In the genomic region with DNA sequence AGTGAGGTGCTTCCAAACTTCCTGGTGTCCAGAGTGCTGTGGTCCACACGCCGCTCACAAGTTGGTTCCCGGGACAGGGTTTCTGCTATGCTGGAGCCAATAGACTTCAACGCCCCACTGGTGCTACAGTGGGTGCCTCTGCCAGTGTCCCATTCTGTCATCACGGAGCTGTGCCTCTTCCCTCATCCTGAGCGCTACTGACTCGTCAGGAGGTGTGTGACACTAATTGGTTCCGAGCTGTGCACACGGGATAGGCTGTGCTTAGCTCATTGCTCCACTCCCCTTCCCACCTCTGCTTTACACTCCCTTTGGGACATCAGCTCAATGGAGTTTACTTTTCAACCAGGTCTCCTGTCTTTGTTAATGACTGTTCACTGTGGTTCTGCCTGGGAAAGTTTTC, we compare ENCODE assay signal across 17 mouse cellular contexts.
DNase-seq lines count a peak whose midpoint lies in the region; ATAC-seq and TF ChIP-seq lines count a peak whose summit lies in the region.
"Had no signal": no experiment of that assay in that cellular context is flagged by ENCODE, and none has a peak within 500 bp of the region (broad histone marks: within the 10 kb centered on the region; RNA-seq: fewer than 3 reads in every experiment).

No protein-coding gene starts in this region.

- 76% methylated on average over 9 of the region's 9 CpGs for WGBS in hindbrain, embryonic 10.5 days
- 48% methylated on average over 9 of the region's 9 CpGs for whole genome bisulfite sequencing in hindbrain, embryonic 16.5 days
- WGBS in midbrain, embryonic 15.5 days: 75% methylated on average over 9 of the region's 9 CpGs
- WGBS in midbrain, embryonic 13.5 days: 71% methylated on average over 9 of the region's 9 CpGs
- WGBS in forebrain, postnatal 0 days: 44% methylated on average over 9 of the region's 9 CpGs

- peak overlapping the region; percentile 8; the same call in 1 of the 2 replicates for H3K27ac ChIP-seq in hindbrain, embryonic 10.5 days
- H3K27ac ChIP-seq in hindbrain, embryonic 16.5 days (ENCODE audit: low read depth, low read length): no peak overlapping the region
- no peak overlapping the region for H3K27ac ChIP-seq in midbrain, embryonic 15.5 days
- H3K27ac ChIP-seq in midbrain, embryonic 13.5 days: no peak overlapping the region
- H3K27ac ChIP-seq in forebrain, postnatal 0 days (ENCODE audit: low read depth, low read length): no peak overlapping the region
- H3K27ac ChIP-seq: gastrocnemius, adult 2 months; left cerebral cortex, adult 2 months; limb, embryonic 15.5 days had no signal

- DNase-seq in hindbrain, embryonic 10.5 days (ENCODE audit: low spot score): no peak
- no peak for DNase-seq in forebrain, postnatal 0 days
- DNase-seq in retina, embryonic 14.5 days (ENCODE audit: low spot score): peak; percentile 43
- no peak for DNase-seq in gastrocnemius, adult 8-10 months (ENCODE audit: low spot score in 2 of 2)
- DNase-seq: adrenal gland, adult 2 months; cerebellum, adult 2 months; embryo, embryonic 11 days; gastrocnemius, adult 2 months; lung, adult 2 months; lung, postnatal 4 days had no signal

- no peak overlapping the region for H3K9ac ChIP-seq in hindbrain, embryonic 16.5 days (ENCODE audit: low read depth, low read length)
- no peak overlapping the region for H3K9ac ChIP-seq in midbrain, embryonic 15.5 days
- H3K9ac ChIP-seq in midbrain, embryonic 13.5 days (replicated peaks): no peak overlapping the region
- no peak overlapping the region for H3K9ac ChIP-seq in forebrain, postnatal 0 days
- H3K9ac ChIP-seq: limb, embryonic 15.5 days had no signal

- no peak for TF ChIP-seq CTCF in forebrain, postnatal 0 days (IDR thresholded peaks at IDR 0.05; ENCODE audit: low read depth)

- H3K36me3 ChIP-seq in hindbrain, embryonic 10.5 days: no peaks in the 10 kb centered on the region
- H3K36me3 ChIP-seq in hindbrain, embryonic 16.5 days (ENCODE audit: control insufficient read depth, insufficient read depth, low read length): no peaks in the 10 kb centered on the region
- H3K36me3 ChIP-seq in midbrain, embryonic 15.5 days (replicated peaks): no peaks in the 10 kb centered on the region
- H3K36me3 ChIP-seq in midbrain, embryonic 13.5 days: no peaks in the 10 kb centered on the region
- no peaks in the 10 kb centered on the region for H3K36me3 ChIP-seq in forebrain, postnatal 0 days (ENCODE audit: insufficient read depth)
- H3K36me3 ChIP-seq: G1E; limb, embryonic 15.5 days had no signal

- H3K4me2 ChIP-seq in hindbrain, embryonic 16.5 days (ENCODE audit: low read length): no peak overlapping the region
- H3K4me2 ChIP-seq in midbrain, embryonic 15.5 days: no peak overlapping the region
- no peak overlapping the region for H3K4me2 ChIP-seq in midbrain, embryonic 13.5 days (replicated peaks)
- H3K4me2 ChIP-seq in forebrain, postnatal 0 days (ENCODE audit: low read depth): no peak overlapping the region
- H3K4me2 ChIP-seq: limb, embryonic 15.5 days had no signal

- no peaks in the 10 kb centered on the region for H3K9me3 ChIP-seq in hindbrain, embryonic 10.5 days
- H3K9me3 ChIP-seq in hindbrain, embryonic 16.5 days (ENCODE audit: control insufficient read depth, low read length): no peaks in the 10 kb centered on the region
- H3K9me3 ChIP-seq in midbrain, embryonic 15.5 days: no peaks in the 10 kb centered on the region
- H3K9me3 ChIP-seq in midbrain, embryonic 13.5 days: no peaks in the 10 kb centered on the region
- no peaks in the 10 kb centered on the region for H3K9me3 ChIP-seq in forebrain, postnatal 0 days (ENCODE audit: low read length)
- H3K9me3 ChIP-seq: limb, embryonic 15.5 days had no signal

- H3K27me3 ChIP-seq in hindbrain, embryonic 10.5 days (ENCODE audit: insufficient read depth, poor library complexity, severe bottlenecking): no peaks in the 10 kb centered on the region
- H3K27me3 ChIP-seq in hindbrain, embryonic 16.5 days (replicated peaks; ENCODE audit: control insufficient read depth, insufficient read depth, low read length): no peaks in the 10 kb centered on the region
- no peaks in the 10 kb centered on the region for H3K27me3 ChIP-seq in midbrain, embryonic 15.5 days (replicated peaks)
- H3K27me3 ChIP-seq in midbrain, embryonic 13.5 days: no peaks in the 10 kb centered on the region
- no peaks in the 10 kb centered on the region for H3K27me3 ChIP-seq in forebrain, postnatal 0 days (ENCODE audit: insufficient read depth, low read length)
- H3K27me3 ChIP-seq: limb, embryonic 15.5 days had no signal

- no peak for ATAC-seq in hindbrain, embryonic 16.5 days
- peak; percentile 41; the same call in 1 of the 2 replicates for ATAC-seq in midbrain, embryonic 15.5 days (replicated peaks)
- no peak for ATAC-seq in midbrain, embryonic 13.5 days
- peak; percentile 76; the same call in 1 of the 2 replicates for ATAC-seq in forebrain, postnatal 0 days
- ATAC-seq: intestine, embryonic 16.5 days had no signal

- peaks cover 6% of the 10 kb centered on the region; the same call in 1 of the 2 replicates for H3K4me1 ChIP-seq in hindbrain, embryonic 10.5 days (replicated peaks)
- no peaks in the 10 kb centered on the region for H3K4me1 ChIP-seq in hindbrain, embryonic 16.5 days (ENCODE audit: control insufficient read depth, insufficient read depth, low read depth, low read length)
- peaks cover 10% of the 10 kb centered on the region; the same call in 1 of the 2 replicates for H3K4me1 ChIP-seq in midbrain, embryonic 15.5 days
- H3K4me1 ChIP-seq in midbrain, embryonic 13.5 days (replicated peaks): peaks cover 8% of the 10 kb centered on the region; the same call in 1 of the 2 replicates
- no peaks in the 10 kb centered on the region for H3K4me1 ChIP-seq in forebrain, postnatal 0 days (ENCODE audit: insufficient read depth)

- H3K4me3 ChIP-seq in hindbrain, embryonic 10.5 days: no peak overlapping the region
- H3K4me3 ChIP-seq in hindbrain, embryonic 16.5 days (ENCODE audit: low read length): no peak overlapping the region
- H3K4me3 ChIP-seq in midbrain, embryonic 15.5 days: no peak overlapping the region
- H3K4me3 ChIP-seq in midbrain, embryonic 13.5 days (replicated peaks): no peak overlapping the region
- no peak overlapping the region for H3K4me3 ChIP-seq in forebrain, postnatal 0 days (ENCODE audit: low read depth, low read length)
- H3K4me3 ChIP-seq: gastrocnemius, adult 2 months; left cerebral cortex, adult 2 months; limb, embryonic 15.5 days had no signal

Comparison
In these comparisons a context has a peak if more than half of its experiments do, and no peak if none do; other contexts are left out.
1. ATAC-seq: peak in midbrain, embryonic 15.5 days (single experiment) and forebrain, postnatal 0 days (single experiment); none in hindbrain, embryonic 16.5 days (single experiment) and midbrain, embryonic 13.5 days (single experiment).